Mouse (Mus musculus) midbrain, postnatal 0 days (tissue): ENCODE measurements at regions not wholly inside any gene's neighbourhood (a gene's known extent, or its start where the extent isn't known, plus 50 kb on each side); places are given as distances from the start of the nearest gene placed in this dataset.
A peak's percentile ranks its signal among the peaks of the same experiment; 100 is the strongest.

Experiments
- ATAC-seq: fragments of 200-750 bp; cut with Nextera tagmentation; 2 replicates; pipeline ENCODE4 v1.8.0; 2017; ENCODE audit warnings: moderate number of reproducible peaks, mild to moderate bottlenecking, moderate TSS enrichment, moderate library complexity; ENCODE audit not compliant: low FRiP score
- DNase-seq: peaks from one replicate; pipeline ENCODE4 v3.0.0-alpha.2; 2015; ENCODE audit warnings: low spot score
- H3K27ac ChIP-seq: fragments of 300-500 bp; sonication (generic); 2 replicates; pipeline ENCODE4 v1.5.1; 2014; ENCODE audit warnings: low read depth, mild to moderate bottlenecking, low read length, mixed read lengths
- H3K27me3 ChIP-seq: fragments of 300-500 bp; sonication (generic); 2 replicates; pipeline ENCODE4 v1.6.1; 2014; ENCODE audit warnings: low read length, control low read depth, mixed read lengths; ENCODE audit not compliant: insufficient read depth
- H3K36me3 ChIP-seq: fragments of 300-500 bp; sonication (generic); 2 replicates; pipeline ENCODE4 v1.6.1; 2014; ENCODE audit warnings: low read length, control low read depth, mixed read lengths; ENCODE audit not compliant: insufficient read depth
- H3K4me1 ChIP-seq: fragments of 300-500 bp; sonication (generic); 2 replicates; pipeline ENCODE4 v1.6.1; 2014; ENCODE audit warnings: mild to moderate bottlenecking, control low read depth, antibody characterized with exemption, low read length, mixed read lengths; ENCODE audit not compliant: insufficient read depth
- H3K4me2 ChIP-seq: fragments of 300-500 bp; sonication (generic); 2 replicates; pipeline ENCODE4 v1.6.1; 2014; ENCODE audit warnings: low read depth, mild to moderate bottlenecking, low read length, mixed read lengths; ENCODE audit not compliant: poor library complexity, severe bottlenecking
- H3K4me3 ChIP-seq: fragments of 300-500 bp; sonication (generic); 2 replicates; pipeline ENCODE4 v1.5.1; 2014; ENCODE audit warnings: low read depth, mild to moderate bottlenecking, low read length, moderate library complexity
- H3K9ac ChIP-seq: fragments of 300-500 bp; sonication (generic); replicated peaks from 2 replicates; pipeline ENCODE4 v1.6.1; 2014; ENCODE audit warnings: mild to moderate bottlenecking, low read length, moderate library complexity, mixed read lengths; ENCODE audit not compliant: poor library complexity, severe bottlenecking
- H3K9me3 ChIP-seq: fragments of 300-500 bp; sonication (generic); 2 replicates; pipeline ENCODE4 v1.6.1; 2016; ENCODE audit warnings: low read length, control low read depth
- CTCF ChIP-seq: IDR thresholded peaks from 2 replicates; pipeline ENCODE4 v1.5.1; 2016; ENCODE audit warnings: antibody characterized with exemption, mild to moderate bottlenecking
- WGBS: fragments of 180-500 bp; shearing (Covaris S2); extraction: QIAGEN DNeasy Blood & Tissue Kit; methylation state at CpG from one replicate; pipeline ENCODE4 v1.1.7; 2014; 5-methylcytosine and 5-hydroxymethylcytosine counted together

DNA sequence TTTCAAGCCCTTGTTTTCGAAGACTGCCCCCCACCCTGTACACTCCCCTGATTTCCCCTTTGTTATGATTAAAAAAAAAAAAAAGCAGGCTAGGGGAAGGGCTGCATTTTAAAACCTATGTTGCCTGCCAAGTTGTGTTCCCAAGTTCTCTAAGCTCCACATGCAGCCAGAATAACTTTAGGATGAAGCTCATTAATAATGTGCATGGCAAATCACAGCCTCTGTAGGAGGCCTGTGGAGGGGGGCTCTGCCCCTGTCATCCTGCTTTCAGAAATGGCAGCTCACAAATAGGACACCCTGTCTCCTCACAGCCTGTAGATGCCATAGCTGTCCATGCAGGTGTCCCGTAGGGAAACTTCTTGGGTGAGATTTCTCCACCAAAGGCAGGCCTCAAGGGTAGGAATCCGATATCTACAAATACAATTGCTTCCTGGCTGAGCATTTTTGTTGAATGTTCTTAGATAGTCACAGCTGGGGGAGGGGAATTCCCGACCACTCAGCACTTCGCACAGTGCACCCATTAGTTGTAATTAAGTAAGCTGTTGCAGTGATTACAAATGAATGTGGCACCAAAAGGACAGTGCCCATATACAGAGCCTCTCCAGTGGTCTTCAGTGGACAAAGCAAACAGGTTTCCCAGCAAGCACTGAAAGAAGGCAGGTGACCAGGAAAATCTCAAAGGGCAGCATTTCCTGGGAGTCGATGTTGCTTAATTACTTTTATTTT is 389.1 kb upstream of the Klhl29 start:
- WGBS, result 27% methylated on average over 6 of the region's 6 CpGs
- Histone ChIP-seq H3K9ac (no peak overlapping the region), H3K4me2 (no peak overlapping the region), H3K36me3 (no peaks in the 10 kb centered on the region), H3K27me3 (no peaks in the 10 kb centered on the region), H3K4me1 (no peaks in the 10 kb centered on the region), H3K27ac (no peak overlapping the region), H3K4me3 (no peak overlapping the region), H3K9me3 (no peaks in the 10 kb centered on the region)
- TF ChIP-seq CTCF, result no peak
- ATAC-seq, result 0 out of 2 replicates have a peak, but pooled peaks have one; percentile 38
- DNase-seq, result peak; percentile 50

DNA sequence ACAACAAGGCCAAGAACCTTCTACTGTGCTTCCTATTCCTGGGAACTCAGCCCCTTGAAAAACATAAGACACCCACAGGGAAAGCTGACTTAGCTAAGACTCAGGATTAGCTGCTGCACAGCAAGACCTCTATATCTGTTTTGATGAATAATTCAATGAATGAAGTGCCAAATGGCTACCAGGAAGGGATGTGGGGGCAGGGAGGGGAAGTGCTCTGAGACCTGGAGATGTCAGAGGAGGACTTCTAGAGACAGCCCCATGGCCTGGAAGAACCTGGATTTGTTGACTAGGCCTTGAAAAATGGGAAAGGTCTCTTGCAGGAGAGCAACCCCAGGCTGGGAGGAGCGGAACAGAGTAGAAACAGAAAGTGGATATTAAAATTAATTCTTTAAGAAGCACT is 388.5 kb upstream of the Klhl29 start:
- 60% methylated on average over 1 of the region's 1 CpGs for WGBS
- ATAC-seq (no peak), DNase-seq (peak; percentile 43)
- H3K4me1 ChIP-seq, result no peaks in the 10 kb centered on the region
- H3K27me3 ChIP-seq, result no peaks in the 10 kb centered on the region
- H3K9me3 ChIP-seq, result no peaks in the 10 kb centered on the region
- no peaks in the 10 kb centered on the region for H3K36me3 ChIP-seq
- no peak for TF ChIP-seq CTCF
- no peak overlapping the region for H3K27ac ChIP-seq
- H3K9ac ChIP-seq, result no peak overlapping the region
- H3K4me2 ChIP-seq, result no peak overlapping the region
- H3K4me3 ChIP-seq, result no peak overlapping the region

DNA sequence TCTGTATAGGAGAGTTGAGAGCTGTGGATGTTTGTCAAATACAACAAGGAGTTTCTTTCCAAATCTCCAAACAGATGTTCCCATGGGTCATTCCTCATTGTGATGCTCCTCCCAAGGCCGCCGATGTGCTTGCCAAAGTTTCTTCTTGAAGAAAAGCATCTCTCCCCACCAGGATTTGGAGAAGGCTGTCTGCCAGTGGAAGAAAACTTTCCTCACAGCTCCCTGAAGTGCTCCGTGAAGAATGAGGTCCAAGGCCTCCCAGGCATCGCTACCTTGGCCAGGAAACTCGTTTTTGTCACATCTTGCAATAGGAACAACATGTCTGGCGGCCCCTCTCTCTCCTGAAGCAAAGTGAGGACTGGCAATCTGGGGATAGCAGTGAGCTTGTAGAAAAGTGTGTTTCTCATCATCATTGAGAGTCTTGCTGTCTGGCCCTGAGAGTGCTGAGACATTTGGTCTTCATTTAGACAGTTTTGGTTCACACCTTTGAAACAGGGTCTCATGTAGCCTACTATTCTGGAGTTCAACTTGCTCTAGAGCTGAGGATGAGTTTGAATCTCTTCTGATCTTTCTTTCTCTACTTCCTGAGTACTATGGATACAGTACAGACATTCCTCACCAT is 386.9 kb upstream of the Klhl29 start:
- no peaks in the 10 kb centered on the region for H3K9me3 ChIP-seq
- no peak overlapping the region for H3K4me2 ChIP-seq
- no peaks in the 10 kb centered on the region for H3K4me1 ChIP-seq
- no peak for ATAC-seq
- no peak for DNase-seq
- no peak for TF ChIP-seq CTCF
- H3K4me3 ChIP-seq, result no peak overlapping the region
- H3K27ac ChIP-seq, result no peak overlapping the region
- H3K9ac ChIP-seq, result no peak overlapping the region
- WGBS, result 83% methylated on average over 6 of the region's 6 CpGs
- H3K27me3 ChIP-seq, result no peaks in the 10 kb centered on the region
- no peaks in the 10 kb centered on the region for H3K36me3 ChIP-seq

DNA sequence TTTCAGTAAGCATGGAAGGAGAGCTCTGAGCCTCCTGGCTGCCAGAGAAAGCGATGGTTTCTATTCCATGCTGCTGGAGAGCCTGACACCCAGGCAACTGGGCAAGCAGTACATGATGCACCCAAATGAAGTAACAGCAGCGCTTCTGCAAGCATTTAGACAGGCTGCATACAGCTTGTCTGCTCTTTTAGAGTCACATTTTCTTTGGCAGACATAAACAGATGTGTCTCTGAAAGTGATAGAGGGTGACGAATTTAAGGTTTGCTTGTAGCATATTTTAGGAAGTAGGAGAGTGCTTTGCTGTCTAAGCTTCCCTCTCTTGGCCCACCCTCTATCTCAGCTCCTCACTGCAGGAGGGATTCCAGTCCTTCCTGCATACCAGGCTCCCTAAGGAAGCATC is 384.0 kb upstream of the Klhl29 start:
- H3K4me2 ChIP-seq, result no peak overlapping the region
- no peaks in the 10 kb centered on the region for H3K4me1 ChIP-seq
- WGBS, result 78% methylated on average over 3 of the region's 3 CpGs
- no peaks in the 10 kb centered on the region for H3K36me3 ChIP-seq
- H3K27ac ChIP-seq, result no peak overlapping the region
- ATAC-seq (no peak), DNase-seq (no peak)
- no peak for TF ChIP-seq CTCF
- H3K4me3 ChIP-seq, result no peak overlapping the region
- no peaks in the 10 kb centered on the region for H3K27me3 ChIP-seq
- no peak overlapping the region for H3K9ac ChIP-seq
- no peaks in the 10 kb centered on the region for H3K9me3 ChIP-seq

DNA sequence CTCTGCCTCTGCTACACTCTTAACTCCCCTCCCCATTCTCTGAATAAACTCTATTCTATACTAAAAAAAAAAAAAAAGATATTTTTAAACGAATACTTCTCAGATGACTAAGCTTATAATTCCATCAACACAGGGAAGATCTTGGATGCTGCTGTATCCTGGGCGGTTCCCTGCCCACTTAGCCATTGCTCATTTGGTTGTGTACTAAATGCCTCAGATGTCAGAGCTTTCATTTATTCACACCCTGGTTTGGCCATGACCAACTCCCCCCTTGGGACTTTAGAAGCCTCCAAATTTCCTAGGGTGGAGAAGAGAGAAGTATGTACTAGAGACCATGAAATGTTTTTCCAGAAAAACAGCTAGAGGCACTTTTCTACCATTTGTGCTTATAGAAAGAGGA is 382.3 kb upstream of the Klhl29 start:
- DNase-seq, result no peak
- Histone ChIP-seq H3K9me3 (no peaks in the 10 kb centered on the region), H3K4me3 (no peak overlapping the region), H3K27ac (no peak overlapping the region), H3K4me1 (no peaks in the 10 kb centered on the region), H3K27me3 (no peaks in the 10 kb centered on the region), H3K4me2 (no peak overlapping the region), H3K36me3 (no peaks in the 10 kb centered on the region), H3K9ac (no peak overlapping the region)
- ATAC-seq, result no peak
- TF ChIP-seq CTCF, result no peak
- 87% methylated on average over 2 of the region's 2 CpGs for WGBS

DNA sequence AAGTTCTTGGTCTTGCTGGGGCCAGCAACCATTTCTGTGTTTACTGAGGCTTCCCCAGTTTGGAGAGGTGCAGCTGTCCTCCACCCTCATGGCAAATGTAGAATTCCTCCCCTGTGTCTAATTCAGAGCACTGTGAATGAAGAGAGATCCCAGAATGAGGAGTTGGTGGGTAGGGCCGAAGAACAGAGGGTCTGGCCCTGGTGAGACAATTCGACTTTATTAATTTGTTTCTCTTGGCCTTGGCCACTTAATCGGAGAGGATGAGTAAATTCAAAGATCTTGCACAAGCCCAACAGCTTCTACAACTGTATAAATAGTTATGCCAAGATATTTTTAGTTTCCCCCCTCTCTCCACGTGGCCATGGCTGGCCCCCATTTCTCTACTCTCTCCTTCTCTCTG is 381.9 kb upstream of the Klhl29 start:
- ATAC-seq, result no peak
- Histone ChIP-seq H3K4me2 (no peak overlapping the region), H3K9ac (no peak overlapping the region), H3K4me1 (no peaks in the 10 kb centered on the region), H3K4me3 (no peak overlapping the region), H3K27ac (no peak overlapping the region), H3K27me3 (no peaks in the 10 kb centered on the region), H3K36me3 (no peaks in the 10 kb centered on the region), H3K9me3 (no peaks in the 10 kb centered on the region)
- WGBS, result 87% methylated on average over 4 of the region's 4 CpGs
- DNase-seq, result no peak
- no peak for TF ChIP-seq CTCF
